Mouse (Mus musculus) intestine, embryonic 15.5 days (tissue): ENCODE data around the gene Pklr. TPM values are rescaled to one million over a fixed set of nuclear protein-coding genes. Genes with fewer than 3 reads are reported as not detected.

Experiments
- ATAC-seq: fragments of 200-750 bp; cut with Nextera tagmentation; 2 replicates; pipeline ENCODE4 v1.8.0; 2017; ENCODE audit warnings: moderate TSS enrichment, moderate library complexity
- H3K27ac ChIP-seq: fragments of 300-500 bp; sonication (generic); 2 replicates; pipeline ENCODE4 v1.5.1; 2015; ENCODE audit warnings: mild to moderate bottlenecking, inconsistent platforms
- H3K27me3 ChIP-seq: fragments of 300-500 bp; sonication (generic); replicated peaks from 2 replicates; pipeline ENCODE4 v1.6.1; 2015; ENCODE audit warnings: inconsistent platforms
- H3K36me3 ChIP-seq: fragments of 300-500 bp; sonication (generic); 2 replicates; pipeline ENCODE4 v1.6.1; 2015; ENCODE audit warnings: inconsistent platforms
- H3K4me1 ChIP-seq: fragments of 300-500 bp; sonication (generic); replicated peaks from 2 replicates; pipeline ENCODE4 v1.6.1; 2015; ENCODE audit warnings: inconsistent platforms
- H3K4me2 ChIP-seq: fragments of 300-500 bp; sonication (generic); replicated peaks from 2 replicates; pipeline ENCODE4 v1.6.1; 2015; ENCODE audit warnings: mild to moderate bottlenecking, inconsistent platforms
- H3K4me3 ChIP-seq: fragments of 300-500 bp; sonication (generic); replicated peaks from 2 replicates; pipeline ENCODE4 v1.5.1; 2015; ENCODE audit warnings: inconsistent platforms
- H3K9ac ChIP-seq: fragments of 300-500 bp; sonication (generic); 2 replicates; pipeline ENCODE4 v1.6.1; 2015; ENCODE audit warnings: inconsistent platforms
- H3K9me3 ChIP-seq: fragments of 300-500 bp; sonication (generic); 2 replicates; pipeline ENCODE4 v1.6.1; 2016; ENCODE audit warnings: inconsistent platforms
- WGBS: fragments of 180-500 bp; shearing (Covaris S2); methylation state at CpG from one replicate; pipeline ENCODE4 v1.1.7; 2015; 5-methylcytosine and 5-hydroxymethylcytosine counted together
- polyA plus RNA-seq: library from polyadenylated mRNA; unstranded; fragments of >200 nt; fragmentation: Nextera tagmentation; extraction: Ambion mirVana; gene quantifications from 2 replicates; pipeline ENCODE4 v1.2.1, GENCODE M21; 2015

Pklr gene
- polyA plus RNA-seq, 1 experiment from 2014 or later = 58.8 TPM

GRCm38 (mm10) chr3:89131816-89132215 lies 4.1 kb upstream of the Pklr start:
- Histone ChIP-seq H3K27ac (no peak overlapping the region), H3K9ac (no peak overlapping the region), H3K4me3 (0 out of 2 replicates have a peak overlapping the region, but pooled peaks have one; percentile 25), H3K9me3 (no peaks in the 10 kb centered on the region), H3K27me3 (no peaks in the 10 kb centered on the region), H3K36me3 (no peaks in the 10 kb centered on the region), H3K4me1 (peaks cover 16% of the 10 kb centered on the region; the same call in 1 of the 2 replicates), H3K4me2 (peak overlapping the region; percentile 64)
- 44% methylated on average over 4 of the region's 4 CpGs for WGBS
- no peak for ATAC-seq

- Histone ChIP-seq H3K4me3 (peak overlapping the region; percentile 25), H3K27ac (peak overlapping the region; percentile 82; the same call in 1 of the 2 replicates), H3K4me2 (peak overlapping the region; percentile 64), H3K4me1 (peaks cover 16% of the 10 kb centered on the region; the same call in 1 of the 2 replicates), H3K9ac (peak overlapping the region; percentile 29; the same call in 1 of the 2 replicates), H3K9me3 (no peaks in the 10 kb centered on the region), H3K27me3 (no peaks in the 10 kb centered on the region), H3K36me3 (no peaks in the 10 kb centered on the region)
- WGBS = 13% methylated on average over 30 of the region's 30 CpGs
- peak; percentile 37; the same call in 1 of the 2 replicates for ATAC-seq
These were observed 3.5 kb upstream of the Pklr start for GRCm38 (mm10) chr3:89132285-89133062.

GRCm38 (mm10) chr3:89133063-89133450 lies 2.9 kb upstream of the Pklr start:
- Histone ChIP-seq H3K27me3 (no peaks in the 10 kb centered on the region), H3K4me1 (peaks cover 16% of the 10 kb centered on the region; the same call in 1 of the 2 replicates), H3K4me3 (no peak overlapping the region), H3K9me3 (no peaks in the 10 kb centered on the region), H3K27ac (peak overlapping the region; percentile 82), H3K4me2 (peak overlapping the region; percentile 23; the same call in 1 of the 2 replicates), H3K36me3 (no peaks in the 10 kb centered on the region), H3K9ac (0 out of 2 replicates have a peak overlapping the region, but pooled peaks have one; percentile 24)
- 69% methylated on average over 7 of the region's 7 CpGs for WGBS
- ATAC-seq = no peak

GRCm38 (mm10) chr3:89133752-89134151 lies 2.2 kb upstream of the Pklr start:
- peak overlapping the region; percentile 23; the same call in 1 of the 2 replicates for H3K4me2 ChIP-seq
- peaks cover 16% of the 10 kb centered on the region; the same call in 1 of the 2 replicates for H3K4me1 ChIP-seq
- peak; percentile 77 for ATAC-seq
- WGBS = 78% methylated on average over 1 of the region's 1 CpGs
- no peaks in the 10 kb centered on the region for H3K27me3 ChIP-seq
- H3K9ac ChIP-seq = no peak overlapping the region
- H3K27ac ChIP-seq = peak overlapping the region; percentile 82
- no peak overlapping the region for H3K4me3 ChIP-seq
- H3K36me3 ChIP-seq = no peaks in the 10 kb centered on the region
- no peaks in the 10 kb centered on the region for H3K9me3 ChIP-seq

- peak overlapping the region; percentile 78 for H3K27ac ChIP-seq
These were observed 423 bp downstream of the Pklr start for GRCm38 (mm10) chr3:89136365-89136764.

GRCm38 (mm10) chr3:89144821-89145220 lies 8.9 kb downstream of the Pklr start:
- H3K4me2 ChIP-seq = no peak overlapping the region
- H3K4me1 ChIP-seq = peaks cover 7% of the 10 kb centered on the region; the same call in 1 of the 2 replicates
- no peaks in the 10 kb centered on the region for H3K9me3 ChIP-seq
- no peak overlapping the region for H3K27ac ChIP-seq
- ATAC-seq = no peak
- no peaks in the 10 kb centered on the region for H3K36me3 ChIP-seq
- 81% methylated on average over 10 of the region's 10 CpGs for WGBS
- no peak overlapping the region for H3K4me3 ChIP-seq
- no peaks in the 10 kb centered on the region; the same call in 1 of the 2 replicates for H3K27me3 ChIP-seq
- no peak overlapping the region for H3K9ac ChIP-seq

More at GRCm38 (mm10) chr3:89136365-89136764, 423 bp downstream of the Pklr start:
- peak overlapping the region; percentile 24 for H3K4me3 ChIP-seq
- 30% methylated on average over 9 of the region's 9 CpGs for WGBS
- H3K27me3 ChIP-seq = no peaks in the 10 kb centered on the region
- no peaks in the 10 kb centered on the region for H3K9me3 ChIP-seq
- H3K4me2 ChIP-seq = peak overlapping the region; percentile 53
- peak; percentile 88 for ATAC-seq
- no peaks in the 10 kb centered on the region for H3K36me3 ChIP-seq
- H3K9ac ChIP-seq = peak overlapping the region; percentile 29; the same call in 1 of the 2 replicates
- H3K4me1 ChIP-seq = peaks cover 16% of the 10 kb centered on the region; the same call in 1 of the 2 replicates

GRCm38 (mm10) chr3:89145566-89145965 lies 9.6 kb downstream of the Pklr start:
- H3K9ac ChIP-seq = no peak overlapping the region
- no peaks in the 10 kb centered on the region; the same call in 1 of the 2 replicates for H3K27me3 ChIP-seq
- H3K4me2 ChIP-seq = no peak overlapping the region
- ATAC-seq = no peak
- no peak overlapping the region for H3K4me3 ChIP-seq
- no peaks in the 10 kb centered on the region for H3K9me3 ChIP-seq
- peaks cover 7% of the 10 kb centered on the region; the same call in 1 of the 2 replicates for H3K4me1 ChIP-seq
- WGBS = 56% methylated on average over 8 of the region's 8 CpGs
- no peak overlapping the region for H3K27ac ChIP-seq
- H3K36me3 ChIP-seq = no peaks in the 10 kb centered on the region

- H3K9ac ChIP-seq = peak overlapping the region; percentile 42
- no peak overlapping the region for H3K27ac ChIP-seq
These were observed 11.4 kb downstream of the Pklr start for GRCm38 (mm10) chr3:89147101-89147978.

GRCm38 (mm10) chr3:89147979-89148311 lies 12.0 kb downstream of the Pklr start:
- Histone ChIP-seq H3K27me3 (no peaks in the 10 kb centered on the region; the same call in none of the 2 replicates), H3K27ac (no peak overlapping the region), H3K4me1 (peaks cover 7% of the 10 kb centered on the region; the same call in 1 of the 2 replicates), H3K4me2 (peak overlapping the region; percentile 79), H3K9me3 (no peaks in the 10 kb centered on the region), H3K36me3 (no peaks in the 10 kb centered on the region), H3K4me3 (peak overlapping the region; percentile 29), H3K9ac (peak overlapping the region; percentile 42)
- peak; percentile 67 for ATAC-seq
- 10% methylated on average over 15 of the region's 15 CpGs for WGBS

More at GRCm38 (mm10) chr3:89147101-89147978, 11.4 kb downstream of the Pklr start:
- WGBS = 24% methylated on average over 26 of the region's 26 CpGs
- Histone ChIP-seq H3K4me2 (peak overlapping the region; percentile 79), H3K4me1 (peaks cover 7% of the 10 kb centered on the region; the same call in 1 of the 2 replicates), H3K4me3 (peak overlapping the region; percentile 29), H3K27me3 (no peaks in the 10 kb centered on the region; the same call in none of the 2 replicates), H3K36me3 (no peaks in the 10 kb centered on the region), H3K9me3 (no peaks in the 10 kb centered on the region)
- ATAC-seq = peak; percentile 95

- Histone ChIP-seq H3K27ac (no peak overlapping the region), H3K9ac (no peak overlapping the region), H3K4me3 (no peak overlapping the region), H3K9me3 (no peaks in the 10 kb centered on the region), H3K4me1 (peaks cover 7% of the 10 kb centered on the region; the same call in 1 of the 2 replicates), H3K27me3 (no peaks in the 10 kb centered on the region; the same call in none of the 2 replicates), H3K36me3 (no peaks in the 10 kb centered on the region), H3K4me2 (peak overlapping the region; percentile 79; the same call in 1 of the 2 replicates)
- no peak for ATAC-seq
- WGBS = 61% methylated on average over 14 of the region's 14 CpGs
These were observed 12.6 kb downstream of the Pklr start for GRCm38 (mm10) chr3:89148567-89148966.

- ATAC-seq = no peak
- Histone ChIP-seq H3K9me3 (no peaks in the 10 kb centered on the region), H3K36me3 (no peaks in the 10 kb centered on the region), H3K4me2 (no peak overlapping the region), H3K4me1 (peaks cover 7% of the 10 kb centered on the region; the same call in 1 of the 2 replicates), H3K27ac (no peak overlapping the region), H3K4me3 (no peak overlapping the region), H3K27me3 (no peaks in the 10 kb centered on the region; the same call in none of the 2 replicates), H3K9ac (no peak overlapping the region)
- 43% methylated on average over 17 of the region's 17 CpGs for WGBS
These were observed 16.3 kb downstream of the Pklr start for GRCm38 (mm10) chr3:89152084-89152835.
